Mouse (Mus musculus) bone marrow macrophage, adult 2 months (primary cell): ENCODE results near the gene Inhbc. TPM values are rescaled to one million over a fixed set of nuclear protein-coding genes. Genes with fewer than 3 reads are reported as not detected.

Experiments
- H3K27ac ChIP-seq: 2 replicates; pipeline ENCODE4 v1.5.1; 2012; ENCODE audit warnings: low read depth, low read length; ENCODE audit not compliant: insufficient read depth
- H3K4me1 ChIP-seq: 2 replicates; pipeline ENCODE4 v1.6.1; 2012; ENCODE audit warnings: low read length; ENCODE audit not compliant: control insufficient read depth, insufficient read depth
- H3K4me3 ChIP-seq: 2 replicates; pipeline ENCODE4 v1.5.1; 2012; ENCODE audit warnings: mild to moderate bottlenecking, low read length, moderate library complexity; ENCODE audit not compliant: insufficient read depth
- CTCF ChIP-seq: IDR thresholded peaks from 2 replicates; pipeline ENCODE4 v1.5.1; 2012; ENCODE audit warnings: low read depth, mild to moderate bottlenecking, low read length, moderate library complexity
- POLR2A ChIP-seq: IDR thresholded peaks from 2 replicates; pipeline ENCODE4 v1.6.1; 2012; ENCODE audit warnings: mild to moderate bottlenecking, low read depth, low read length, borderline replicate concordance
- polyA plus RNA-seq: library from polyadenylated mRNA; stranded (reverse); fragments of >200 nt; gene quantifications from 2 replicates; pipeline ENCODE4 v1.2.4, GENCODE M21; 2012; ENCODE audit not compliant: missing spikeins, insufficient read depth, insufficient read length

Inhbc gene
- polyA plus RNA-seq, result not detected in 2 replicates

DNA sequence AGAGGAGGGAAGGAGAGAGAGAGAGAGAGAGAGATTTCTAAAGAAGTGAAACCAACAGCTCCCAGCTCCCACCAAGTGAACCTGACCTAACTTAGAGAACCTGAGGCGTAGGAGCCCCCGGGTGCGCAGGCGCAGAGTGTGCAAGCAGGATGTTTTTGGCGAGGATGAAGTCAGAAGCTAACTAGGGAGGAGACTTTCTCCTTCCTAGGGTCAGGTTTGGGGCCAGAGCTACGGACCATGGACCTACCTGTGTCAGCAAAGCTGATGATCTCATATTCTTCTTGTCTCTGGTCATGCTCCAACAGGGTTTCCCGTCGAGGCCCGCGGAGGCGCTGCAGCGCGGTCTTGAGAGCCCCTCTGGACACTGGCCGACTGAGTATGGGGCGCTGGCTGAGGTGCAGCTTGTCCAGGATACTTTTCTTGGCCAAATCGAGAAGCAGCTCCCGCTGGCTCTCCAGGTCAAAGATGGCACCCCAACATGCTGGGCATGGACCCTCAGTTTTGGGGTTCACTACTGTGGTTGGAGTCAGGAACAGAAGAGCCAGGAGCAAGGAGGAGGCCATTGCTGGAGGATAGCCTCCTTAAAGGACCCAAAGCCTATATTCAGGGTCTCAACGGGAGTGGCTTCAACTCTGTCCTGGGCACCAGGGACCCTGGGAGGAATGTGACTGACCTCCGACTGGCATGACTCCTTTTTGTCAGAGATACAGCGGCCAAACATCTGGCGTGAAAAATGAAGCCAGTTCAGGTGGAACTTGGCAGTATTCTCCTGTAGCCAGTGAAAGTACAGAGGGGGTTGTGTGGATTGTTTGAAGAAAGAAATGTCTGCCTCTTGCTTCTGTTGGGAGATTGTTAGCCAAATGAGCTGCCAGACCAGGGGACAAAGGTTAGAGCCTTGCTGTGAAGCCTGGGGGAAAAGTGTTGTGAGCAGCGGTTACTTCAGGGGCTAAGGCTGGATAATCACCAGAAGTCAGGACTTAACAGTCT lies at the start of gene Inhbc:
Inhbc (minus strand) TSS at position 598 of the 987 bp plus-strand sequence.
- Histone ChIP-seq H3K27ac (no peak within 1 kb of the TSS), H3K4me3 (no peak within 1 kb of the TSS), H3K4me1 (peaks cover 2% of the 10 kb centered on the region; the same call in 1 of the 2 replicates)
- TF ChIP-seq CTCF (no peak), POLR2A (no peak)

DNA sequence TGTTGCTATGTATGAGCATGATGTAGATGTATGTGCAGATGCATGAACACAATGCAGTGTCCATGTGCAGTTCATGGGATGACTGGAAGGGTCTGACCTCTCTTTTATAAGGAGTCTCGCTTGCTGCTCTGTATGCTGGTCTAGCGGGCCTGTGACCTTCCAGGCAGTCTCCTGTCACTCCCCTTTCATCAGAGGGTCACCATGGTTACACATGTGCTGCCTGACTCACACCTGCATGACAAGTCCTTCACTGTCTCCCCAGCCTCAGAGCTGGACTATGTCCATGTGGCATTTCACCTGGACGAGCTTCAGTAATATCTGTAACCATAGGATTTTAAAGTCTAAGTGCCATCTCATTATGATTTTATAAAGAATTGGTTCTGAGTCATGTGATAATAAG lies 43.9 kb upstream of the Inhbc start:
- Histone ChIP-seq H3K27ac (no peak overlapping the region), H3K4me3 (no peak overlapping the region), H3K4me1 (0 out of 2 replicates have a peak, but pooled peaks cover 2% of the 10 kb centered on the region)
- no peak for TF ChIP-seq POLR2A
- no peak for TF ChIP-seq CTCF

DNA sequence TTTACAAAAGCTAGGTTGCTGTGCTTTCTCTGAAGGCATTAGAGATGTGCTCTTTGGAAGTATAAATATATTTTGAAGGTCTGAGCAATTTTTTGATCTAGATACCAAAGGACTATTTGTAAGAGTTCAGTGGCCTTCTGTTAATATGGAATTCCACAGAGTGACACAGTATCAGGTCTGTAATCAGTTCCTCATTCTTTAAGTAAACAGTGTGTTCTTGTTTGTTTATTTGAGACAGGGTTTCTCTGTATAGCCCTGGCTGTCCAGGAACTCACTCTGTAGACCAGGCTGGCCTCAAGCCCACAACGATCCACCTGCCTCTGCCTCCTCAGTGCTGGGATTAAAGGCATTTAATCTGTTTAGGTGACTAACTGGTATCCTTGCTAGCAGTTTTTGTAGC lies 43.4 kb upstream of the Inhbc start:
- Histone ChIP-seq H3K27ac (no peak overlapping the region), H3K4me3 (no peak overlapping the region), H3K4me1 (0 out of 2 replicates have a peak, but pooled peaks cover 2% of the 10 kb centered on the region)
- TF ChIP-seq POLR2A (no peak), CTCF (no peak)

DNA sequence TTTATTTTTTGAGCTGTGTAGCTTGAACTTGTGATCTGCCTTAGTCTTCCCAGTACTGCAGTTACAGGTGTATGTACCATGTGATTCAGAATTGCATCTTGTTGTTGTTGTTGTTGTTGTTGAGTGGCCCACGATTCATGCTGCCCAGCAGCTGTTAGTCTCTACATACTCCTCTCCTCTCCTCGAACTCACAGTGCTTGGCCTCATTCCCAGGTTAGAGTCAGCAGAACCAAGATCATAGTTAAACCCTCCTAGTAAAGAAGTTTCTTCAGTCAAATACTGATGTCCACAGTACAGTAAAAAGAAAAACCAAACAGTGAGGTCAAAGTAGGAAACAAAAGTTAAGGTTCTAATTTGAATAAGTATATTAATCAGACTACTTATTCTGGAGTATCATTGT lies 42.5 kb upstream of the Inhbc start:
- Histone ChIP-seq H3K4me1 (0 out of 2 replicates have a peak, but pooled peaks cover 2% of the 10 kb centered on the region), H3K27ac (no peak overlapping the region), H3K4me3 (no peak overlapping the region)
- TF ChIP-seq POLR2A (no peak), CTCF (no peak)

DNA sequence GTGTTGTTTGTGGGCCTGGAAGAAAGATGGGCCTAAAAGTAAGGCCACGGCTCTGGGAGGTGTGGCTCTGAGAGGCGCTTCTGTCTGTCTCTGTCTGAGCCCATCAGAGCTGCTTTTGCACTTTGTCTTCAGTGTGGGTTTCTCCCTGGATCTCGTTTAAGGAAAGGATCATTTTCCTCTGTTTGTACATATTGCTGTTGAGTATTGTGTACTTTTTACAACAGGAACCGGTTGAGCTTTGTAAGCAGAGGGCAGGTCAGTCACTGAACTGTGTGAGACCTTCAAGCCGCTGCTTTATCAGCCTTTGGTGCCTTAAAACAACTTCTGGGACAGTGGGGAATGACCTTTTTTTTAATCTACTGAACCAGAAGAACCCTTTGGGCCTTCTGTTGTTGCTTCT lies 41.9 kb upstream of the Inhbc start:
- TF ChIP-seq POLR2A (no peak), CTCF (no peak)
- Histone ChIP-seq H3K27ac (no peak overlapping the region), H3K4me1 (peaks cover 8% of the 10 kb centered on the region), H3K4me3 (no peak overlapping the region)

GRCm38 (mm10) chr10:127407391-127407790 lies 37.2 kb upstream of the Inhbc start:
- Histone ChIP-seq H3K27ac (no peak overlapping the region), H3K4me1 (peaks cover 9% of the 10 kb centered on the region), H3K4me3 (no peak overlapping the region)
- TF ChIP-seq CTCF (no peak), POLR2A (no peak)

- H3K4me1 ChIP-seq, result peaks cover 9% of the 10 kb centered on the region
- TF ChIP-seq POLR2A, result no peak
- no peak for TF ChIP-seq CTCF
- no peak overlapping the region for H3K27ac ChIP-seq
- no peak overlapping the region for H3K4me3 ChIP-seq
Measured at GRCm38 (mm10) chr10:127404701-127405100, 34.5 kb upstream of the Inhbc start.

DNA sequence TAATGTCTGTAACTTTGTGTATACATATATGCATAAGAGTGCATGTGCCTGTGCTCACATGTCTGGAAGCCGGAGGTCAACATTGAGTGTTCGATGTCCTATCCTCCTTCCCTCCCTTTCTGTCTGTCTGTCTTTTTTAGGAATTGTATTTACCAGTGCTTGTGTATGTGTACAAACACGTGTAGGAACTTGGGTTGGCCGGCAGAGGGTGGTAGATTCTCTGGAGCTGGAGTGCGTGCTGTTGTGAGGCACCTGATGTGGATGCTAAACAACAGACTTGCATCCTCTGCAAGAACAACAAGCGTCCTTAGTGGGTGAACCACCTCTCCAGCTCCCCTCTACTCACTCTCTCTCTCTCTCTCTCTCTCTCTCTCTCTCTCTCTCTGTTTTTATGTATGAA lies 21.5 kb upstream of the Inhbc start:
- no peak overlapping the region for H3K27ac ChIP-seq
- H3K4me3 ChIP-seq, result no peak overlapping the region
- H3K4me1 ChIP-seq, result no peaks in the 10 kb centered on the region
- TF ChIP-seq CTCF (no peak), POLR2A (no peak)

GRCm38 (mm10) chr10:127381743-127382134 lies 11.5 kb upstream of the Inhbc start:
- H3K4me3 ChIP-seq, result peak overlapping the region; percentile 98
- H3K4me1 ChIP-seq, result peaks cover 9% of the 10 kb centered on the region
- no peak for TF ChIP-seq CTCF
- TF ChIP-seq POLR2A, result no peak
- no peak overlapping the region for H3K27ac ChIP-seq
